Mouse (Mus musculus) brain, embryonic 14.5 days (tissue): ENCODE results near the gene Olfr510. TPM values are rescaled to one million over a fixed set of nuclear protein-coding genes. Genes with fewer than 3 reads are reported as not detected.
"Not testable (repeated sequence)": the region's sequence is repeated elsewhere in the genome, so short reads cannot be mapped to it uniquely, and the experiment has no call there.

Experiments used
- DNase-seq: peaks from one replicate; pipeline ENCODE4 v3.0.0-alpha.2; 2011; ENCODE audit warnings: low read depth
- CTCF ChIP-seq: fragments of 200-500 bp; IDR thresholded peaks from 2 replicates; pipeline ENCODE4 v1.5.1; 2012; ENCODE audit warnings: inconsistent platforms, mild to moderate bottlenecking, moderate library complexity, borderline replicate concordance; ENCODE audit not compliant: insufficient read depth, insufficient read length; ENCODE audit errors: extremely low read depth
- POLR2A ChIP-seq: fragments of 200-500 bp; IDR thresholded peaks from 2 replicates; pipeline ENCODE4 v1.6.1; 2012; ENCODE audit warnings: mild to moderate bottlenecking, inconsistent platforms, borderline replicate concordance; ENCODE audit not compliant: poor library complexity, insufficient read depth, insufficient read length, severe bottlenecking; ENCODE audit errors: extremely low read depth
- polyA plus RNA-seq: library from polyadenylated mRNA; depleted of rRNA; stranded (reverse); fragments of >200 nt; gene quantifications from 2 replicates; pipeline ENCODE4 v1.2.3, GENCODE M21; 2012; rRNA removed

Gene Olfr510
- polyA plus RNA-seq: not detected in 2 replicates

- TF ChIP-seq CTCF: no peak
- TF ChIP-seq POLR2A: no peak
- DNase-seq: no peak
Observed at GRCm38 (mm10) chr7:108666118-108666517, at the start of gene Olfr510. Olfr510 (plus strand) TSS chr7:108666418.

DNA sequence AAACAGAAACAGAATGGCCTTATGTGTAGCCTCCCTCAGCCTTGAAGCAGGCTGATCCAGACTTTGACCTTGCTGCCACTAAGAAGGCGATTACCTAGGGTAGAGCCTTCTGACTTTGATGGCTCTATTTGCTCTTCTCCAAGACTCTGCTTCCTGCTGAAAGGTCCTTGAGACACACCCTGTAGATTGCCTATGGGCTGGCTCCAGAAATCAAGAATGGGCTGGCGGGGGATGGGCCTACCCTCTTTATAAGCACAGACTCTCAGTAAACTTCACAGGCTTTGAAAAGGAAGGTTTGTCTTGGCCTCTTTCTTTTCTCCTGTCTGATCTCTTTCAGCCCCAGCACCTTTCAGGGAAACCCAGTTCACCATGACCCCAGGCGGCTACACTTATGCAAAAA lies 49.4 kb upstream of the Olfr510 start:
- not testable (repeated sequence) for DNase-seq

- DNase-seq: no peak
- TF ChIP-seq CTCF (no peak), POLR2A (no peak)
Observed at GRCm38 (mm10) chr7:108621514-108621913, 44.7 kb upstream of the Olfr510 start, which contains the start of gene Olfr507. Olfr507 (plus strand) TSS chr7:108621814.

- no peak for DNase-seq
- TF ChIP-seq CTCF (no peak), POLR2A (no peak)
Observed at GRCm38 (mm10) chr7:108629694-108630093, 36.5 kb upstream of the Olfr510 start, which contains the start of gene Olfr508. Olfr508 (plus strand) TSS chr7:108629994.

DNA sequence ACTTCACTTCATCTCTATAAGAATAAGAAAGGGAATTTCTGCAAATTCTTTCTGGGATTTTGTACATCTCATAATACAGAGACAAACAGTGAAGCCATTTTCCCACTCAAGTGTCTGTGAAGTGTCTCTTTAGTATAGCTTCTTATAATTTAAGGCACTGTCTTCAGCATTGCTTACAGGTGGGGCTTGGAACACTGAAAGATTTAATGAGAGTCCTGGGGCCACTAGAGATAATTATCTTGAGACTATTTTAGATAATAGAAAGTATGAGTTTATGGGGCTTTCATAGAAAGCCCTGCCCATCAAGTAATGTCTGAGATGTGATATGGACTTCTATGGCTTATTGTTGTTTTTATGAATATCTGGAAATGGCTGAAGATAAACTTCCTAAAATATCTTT lies 14.4 kb upstream of the Olfr510 start, which contains the start of gene Olfr509:
Gene Olfr509, minus strand, starts transcription at position 101 of the 400 bp plus-strand sequence.
- TF ChIP-seq POLR2A (no peak), CTCF (no peak)
- DNase-seq: no peak

GRCm38 (mm10) chr7:108662419-108662818 lies 3.8 kb upstream of the Olfr510 start:
- TF ChIP-seq CTCF (no peak), POLR2A (no peak)
- DNase-seq: no peak

GRCm38 (mm10) chr7:108671058-108671457 lies 4.8 kb downstream of the Olfr510 start:
- no peak for DNase-seq
- TF ChIP-seq POLR2A (no peak), CTCF (no peak)

GRCm38 (mm10) chr7:108678886-108679285 lies 12.7 kb downstream of the Olfr510 start:
- TF ChIP-seq CTCF: no peak
- TF ChIP-seq POLR2A: no peak
- no peak for DNase-seq

DNA sequence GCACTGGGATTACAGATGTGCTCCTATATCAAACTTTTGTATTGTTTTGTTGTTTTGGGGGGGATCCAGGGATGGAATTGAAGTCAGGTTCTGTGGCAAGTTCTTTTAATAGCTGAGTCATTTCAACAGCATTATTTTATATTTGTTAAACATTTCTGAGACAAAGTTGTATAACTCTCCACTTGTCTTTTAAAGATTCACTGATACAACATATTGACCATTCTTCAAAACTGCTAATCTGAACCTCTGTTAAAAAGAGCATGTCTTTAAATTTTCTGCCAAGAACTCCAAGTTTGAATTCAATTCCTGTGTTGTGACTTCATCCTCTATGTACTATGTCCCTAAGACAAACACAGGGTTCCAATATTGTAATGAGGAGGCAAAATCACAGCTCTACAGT lies 46.8 kb downstream of the Olfr510 start, which contains the start of gene Olfr512:
Gene Olfr512, plus strand, starts transcription at position 301 of the 400 bp plus-strand sequence.
- DNase-seq: no peak
- no peak for TF ChIP-seq POLR2A
- TF ChIP-seq CTCF: no peak

Other genes starting within 250 kb of the Olfr510 start
- not detected in 2 replicates for gene Olfr497, start 246.0 kb upstream of the Olfr510 start, polyA plus RNA-seq
- not detected in 2 replicates for gene Olfr498, start 201.1 kb upstream of the Olfr510 start, polyA plus RNA-seq
- gene Olfr502, start 141.4 kb upstream of the Olfr510 start, polyA plus RNA-seq: not detected in 2 replicates
- gene Olfr503, start 121.9 kb upstream of the Olfr510 start, polyA plus RNA-seq: not detected in 2 replicates
- gene Olfr504, start 100.6 kb upstream of the Olfr510 start, polyA plus RNA-seq: not detected in 2 replicates
- 0.01 TPM in 1 of 2 replicates, not detected in the other for gene Olfr506, start 55.6 kb upstream of the Olfr510 start, polyA plus RNA-seq
- not detected in 2 replicates for gene Olfr507, start 44.6 kb upstream of the Olfr510 start, polyA plus RNA-seq
- not detected in 2 replicates for gene Olfr508, start 36.4 kb upstream of the Olfr510 start, polyA plus RNA-seq
- not detected in 2 replicates for gene Olfr509, start 14.5 kb upstream of the Olfr510 start, polyA plus RNA-seq
- not detected in 2 replicates for gene Olfr512, start 46.9 kb downstream of the Olfr510 start, polyA plus RNA-seq
- gene Olfr513, start 84.6 kb downstream of the Olfr510 start, polyA plus RNA-seq: not detected in 2 replicates
- gene Olfr514, start 159.6 kb downstream of the Olfr510 start, polyA plus RNA-seq: not detected in 2 replicates
- gene Olfr516, start 184.1 kb downstream of the Olfr510 start, polyA plus RNA-seq: not detected in 2 replicates
- gene Olfr517, start 206.0 kb downstream of the Olfr510 start, polyA plus RNA-seq: not detected in 2 replicates
- not detected in 2 replicates for gene Olfr518, start 218.6 kb downstream of the Olfr510 start, polyA plus RNA-seq
- gene Olfr519, start 228.0 kb downstream of the Olfr510 start, polyA plus RNA-seq: not detected in 2 replicates